Mouse (Mus musculus): ENCODE data around the gene Fam168b. TPM values are rescaled to one million over a fixed set of nuclear protein-coding genes. Genes with fewer than 3 reads are reported as not detected.

Gene Fam168b
- polyA plus RNA-seq, 1 experiment from 2014 or later: 114 TPM

DNA sequence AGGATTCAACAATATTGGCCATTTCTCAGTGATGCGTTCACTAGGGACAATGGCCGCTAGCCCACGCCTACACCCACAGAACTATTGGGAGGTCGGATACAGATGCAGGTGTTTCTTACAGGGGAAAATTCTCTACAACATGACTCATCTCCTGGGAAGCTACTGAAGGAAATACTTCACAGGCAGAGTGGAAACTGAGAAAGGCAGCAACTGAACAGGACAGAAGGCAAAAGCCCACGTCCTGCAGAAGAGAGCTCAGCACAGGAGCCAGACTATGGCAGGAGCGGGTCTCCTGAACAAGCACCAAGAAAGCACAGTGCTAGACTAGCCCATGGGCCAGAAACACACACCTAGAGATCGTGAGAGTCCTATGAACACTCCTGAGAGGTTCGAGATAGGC lies 18.7 kb downstream of the Fam168b start:
- no peak overlapping the region for H3K27ac ChIP-seq (ENCODE audit: low read depth, low read length)
- DNase-seq (ENCODE audit: low spot score, missing footprints): no peak
- no peaks in the 10 kb centered on the region for H3K4me1 ChIP-seq (ENCODE audit: control insufficient read depth, insufficient read depth, low read length)
- H3K4me2 ChIP-seq: no peak overlapping the region
- no peaks in the 10 kb centered on the region for H3K9me3 ChIP-seq (ENCODE audit: control insufficient read depth, low read length)
- no peaks in the 10 kb centered on the region for H3K27me3 ChIP-seq (ENCODE audit: control insufficient read depth, insufficient read depth, low read length)
- H3K36me3 ChIP-seq (ENCODE audit: control insufficient read depth, insufficient read depth, low read length): peaks cover 16% of the 10 kb centered on the region
- H3K9ac ChIP-seq (ENCODE audit: low read length): no peak overlapping the region
- H3K4me3 ChIP-seq (ENCODE audit: low read depth, low read length): no peak overlapping the region
- ATAC-seq (ENCODE audit: low FRiP score): no peak
- 94% methylated on average over 8 of the region's 8 CpGs for WGBS

DNA sequence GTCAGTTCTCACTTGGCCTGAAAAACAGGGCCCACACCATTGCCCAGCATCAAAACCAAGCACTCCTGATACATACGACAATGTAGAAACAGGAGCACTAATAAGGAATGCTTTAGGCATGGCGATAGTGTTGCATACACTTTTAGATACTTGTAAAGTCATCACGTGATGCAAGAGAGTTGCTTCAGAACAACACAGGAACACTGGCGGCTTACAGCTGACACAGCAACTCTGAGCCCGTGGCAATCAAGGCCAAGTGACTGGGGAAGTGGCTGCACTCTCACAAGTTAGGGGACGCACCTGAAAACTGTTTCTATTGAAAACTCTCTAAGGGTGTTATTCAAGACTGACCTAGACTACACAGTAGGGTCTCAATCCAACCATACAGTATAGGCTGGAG lies 19.5 kb downstream of the Fam168b start:
- peaks cover 17% of the 10 kb centered on the region for H3K36me3 ChIP-seq (ENCODE audit: control insufficient read depth, insufficient read depth, low read length)
- H3K4me1 ChIP-seq (ENCODE audit: control insufficient read depth, insufficient read depth, low read length): no peaks in the 10 kb centered on the region
- no peak overlapping the region for H3K4me3 ChIP-seq (ENCODE audit: low read depth, low read length)
- no peak overlapping the region for H3K9ac ChIP-seq (ENCODE audit: low read length)
- no peaks in the 10 kb centered on the region for H3K27me3 ChIP-seq (ENCODE audit: control insufficient read depth, insufficient read depth, low read length)
- H3K4me2 ChIP-seq: no peak overlapping the region
- H3K9me3 ChIP-seq (ENCODE audit: control insufficient read depth, low read length): no peaks in the 10 kb centered on the region
- DNase-seq (ENCODE audit: low spot score, missing footprints): no peak
- WGBS: 92% methylated on average over 6 of the region's 6 CpGs
- ATAC-seq (ENCODE audit: low FRiP score): no peak
- no peak overlapping the region for H3K27ac ChIP-seq (ENCODE audit: low read depth, low read length)

DNA sequence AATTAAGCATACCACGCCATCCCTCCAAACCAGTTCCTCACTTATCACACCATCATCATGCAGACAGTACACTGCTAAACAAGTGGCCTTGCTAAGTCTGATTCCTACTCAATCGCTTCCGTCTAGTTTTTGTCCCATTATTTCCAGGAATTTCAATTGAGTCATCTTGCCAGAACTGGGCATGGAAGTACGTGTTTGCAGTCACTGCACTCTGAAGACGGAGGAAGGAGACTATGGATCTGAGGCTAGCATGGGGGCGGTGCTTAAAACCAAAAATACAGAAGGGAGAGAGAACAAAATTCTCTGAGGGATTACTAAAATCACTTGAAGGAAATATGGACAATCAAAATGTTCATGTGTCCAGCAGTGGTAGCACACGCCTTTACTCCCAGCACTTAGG lies 20.1 kb downstream of the Fam168b start:
- H3K27me3 ChIP-seq (ENCODE audit: control insufficient read depth, insufficient read depth, low read length): no peaks in the 10 kb centered on the region
- no peak overlapping the region for H3K4me2 ChIP-seq
- ATAC-seq (ENCODE audit: low FRiP score) (no peak), DNase-seq (ENCODE audit: low spot score, missing footprints) (no peak)
- no peak overlapping the region for H3K27ac ChIP-seq (ENCODE audit: low read depth, low read length)
- no peak overlapping the region for H3K9ac ChIP-seq (ENCODE audit: low read length)
- H3K4me3 ChIP-seq (ENCODE audit: low read depth, low read length): no peak overlapping the region
- H3K4me1 ChIP-seq (ENCODE audit: control insufficient read depth, insufficient read depth, low read length): no peaks in the 10 kb centered on the region
- H3K36me3 ChIP-seq (ENCODE audit: control insufficient read depth, insufficient read depth, low read length): peaks cover 16% of the 10 kb centered on the region; the same call in 1 of the 2 replicates
- no peaks in the 10 kb centered on the region for H3K9me3 ChIP-seq (ENCODE audit: control insufficient read depth, low read length)
- 95% methylated on average over 7 of the region's 7 CpGs for WGBS

DNA sequence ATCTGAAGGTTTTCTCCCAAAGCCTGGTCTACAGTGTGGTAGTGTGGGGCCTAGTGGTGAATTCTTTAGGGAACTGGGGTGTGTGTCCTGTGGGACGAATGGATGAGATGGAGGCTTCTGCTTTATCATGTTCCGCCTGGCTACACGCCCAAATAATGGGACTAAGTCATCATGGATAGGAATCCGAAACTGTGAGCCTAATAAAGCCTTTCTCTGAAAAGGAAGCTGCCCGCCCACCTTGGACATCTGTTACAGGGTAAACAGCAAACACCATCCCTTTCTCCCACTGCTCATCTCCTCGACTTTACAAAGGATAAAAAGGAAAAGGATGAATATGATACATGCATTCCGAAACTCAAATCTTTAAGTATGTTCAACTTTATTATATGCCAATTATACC lies 20.9 kb downstream of the Fam168b start:
- Histone ChIP-seq H3K27me3 (ENCODE audit: control insufficient read depth, insufficient read depth, low read length) (no peaks in the 10 kb centered on the region), H3K36me3 (ENCODE audit: control insufficient read depth, insufficient read depth, low read length) (peaks cover 22% of the 10 kb centered on the region; the same call in 1 of the 2 replicates), H3K9ac (ENCODE audit: low read length) (no peak overlapping the region), H3K4me1 (ENCODE audit: control insufficient read depth, insufficient read depth, low read length) (no peaks in the 10 kb centered on the region), H3K27ac (ENCODE audit: low read depth, low read length) (no peak overlapping the region), H3K4me3 (ENCODE audit: low read depth, low read length) (no peak overlapping the region), H3K9me3 (ENCODE audit: control insufficient read depth, low read length) (no peaks in the 10 kb centered on the region), H3K4me2 (no peak overlapping the region)
- WGBS: 87% methylated on average over 7 of the region's 7 CpGs
- ATAC-seq (ENCODE audit: low FRiP score): no peak
- DNase-seq (ENCODE audit: low spot score, missing footprints): peak; percentile 71

DNA sequence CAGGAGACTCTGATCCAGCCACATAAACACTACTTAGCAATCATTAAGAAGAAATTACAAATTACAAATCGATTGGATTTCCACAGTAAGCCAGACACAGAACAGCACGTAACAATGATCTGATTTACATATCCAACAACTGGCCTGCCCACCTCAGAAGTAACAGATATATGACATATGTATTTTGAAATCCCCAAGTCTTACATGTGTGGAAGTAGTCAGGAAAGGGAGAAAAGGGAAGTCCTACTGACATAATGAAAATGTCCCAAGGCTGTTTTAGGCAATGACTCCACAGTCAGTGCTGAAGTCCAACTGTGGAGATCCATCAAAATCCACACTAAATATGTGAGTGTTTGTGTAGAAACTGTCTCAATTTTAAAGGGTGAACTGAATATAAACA lies 21.5 kb downstream of the Fam168b start:
- WGBS: 93% methylated on average over 2 of the region's 2 CpGs
- Histone ChIP-seq H3K4me2 (no peak overlapping the region), H3K4me3 (ENCODE audit: low read depth, low read length) (no peak overlapping the region), H3K9me3 (ENCODE audit: control insufficient read depth, low read length) (no peaks in the 10 kb centered on the region), H3K36me3 (ENCODE audit: control insufficient read depth, insufficient read depth, low read length) (peaks cover 22% of the 10 kb centered on the region; the same call in 1 of the 2 replicates), H3K4me1 (ENCODE audit: control insufficient read depth, insufficient read depth, low read length) (no peaks in the 10 kb centered on the region), H3K9ac (ENCODE audit: low read length) (no peak overlapping the region), H3K27ac (ENCODE audit: low read depth, low read length) (no peak overlapping the region), H3K27me3 (ENCODE audit: control insufficient read depth, insufficient read depth, low read length) (no peaks in the 10 kb centered on the region)
- no peak for ATAC-seq (ENCODE audit: low FRiP score)
- DNase-seq (ENCODE audit: low spot score, missing footprints): no peak

DNA sequence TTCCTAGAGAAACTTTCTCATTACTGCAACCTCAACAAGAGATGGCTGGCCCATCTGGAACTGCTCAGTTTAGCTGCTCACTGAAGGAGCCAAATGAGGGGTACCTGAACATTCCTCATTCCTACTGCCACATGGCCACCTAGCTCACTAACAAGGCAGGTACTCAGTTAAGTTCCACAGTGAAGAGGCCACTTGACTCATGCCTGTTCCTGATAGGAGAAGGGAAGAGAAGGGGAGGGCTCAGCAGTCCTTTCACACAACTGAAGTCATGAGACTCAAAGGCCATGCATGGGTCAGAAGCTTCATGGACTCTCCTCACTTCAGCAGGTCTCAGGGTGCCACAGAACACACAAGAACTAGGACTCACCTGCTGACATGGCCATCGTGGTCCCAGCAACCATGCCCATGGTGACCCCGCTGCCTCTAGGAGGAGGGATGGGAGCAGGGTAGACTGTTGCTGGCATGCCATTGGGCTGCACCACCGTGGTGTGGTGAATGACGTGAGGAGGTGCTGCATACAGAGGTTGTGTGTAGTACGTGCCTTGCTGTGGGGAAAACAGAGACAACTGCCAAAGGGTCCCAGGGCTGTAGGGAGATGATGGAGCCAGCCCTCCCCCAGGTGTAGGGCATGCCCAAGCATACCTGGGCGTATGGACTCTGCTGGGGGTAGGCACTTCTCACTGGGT lies 23.5 kb downstream of the Fam168b start:
- H3K9ac ChIP-seq (ENCODE audit: low read length): no peak overlapping the region
- ATAC-seq (ENCODE audit: low FRiP score) (no peak), DNase-seq (ENCODE audit: low spot score, missing footprints) (no peak)
- no peaks in the 10 kb centered on the region for H3K9me3 ChIP-seq (ENCODE audit: control insufficient read depth, low read length)
- H3K4me2 ChIP-seq: no peak overlapping the region
- peaks cover 17% of the 10 kb centered on the region; the same call in 1 of the 2 replicates for H3K36me3 ChIP-seq (ENCODE audit: control insufficient read depth, insufficient read depth, low read length)
- no peaks in the 10 kb centered on the region for H3K4me1 ChIP-seq (ENCODE audit: control insufficient read depth, insufficient read depth, low read length)
- H3K27ac ChIP-seq (ENCODE audit: low read depth, low read length): no peak overlapping the region
- 94% methylated on average over 6 of the region's 6 CpGs for WGBS
- H3K4me3 ChIP-seq (ENCODE audit: low read depth, low read length): no peak overlapping the region
- no peaks in the 10 kb centered on the region for H3K27me3 ChIP-seq (ENCODE audit: control insufficient read depth, insufficient read depth, low read length)

DNA sequence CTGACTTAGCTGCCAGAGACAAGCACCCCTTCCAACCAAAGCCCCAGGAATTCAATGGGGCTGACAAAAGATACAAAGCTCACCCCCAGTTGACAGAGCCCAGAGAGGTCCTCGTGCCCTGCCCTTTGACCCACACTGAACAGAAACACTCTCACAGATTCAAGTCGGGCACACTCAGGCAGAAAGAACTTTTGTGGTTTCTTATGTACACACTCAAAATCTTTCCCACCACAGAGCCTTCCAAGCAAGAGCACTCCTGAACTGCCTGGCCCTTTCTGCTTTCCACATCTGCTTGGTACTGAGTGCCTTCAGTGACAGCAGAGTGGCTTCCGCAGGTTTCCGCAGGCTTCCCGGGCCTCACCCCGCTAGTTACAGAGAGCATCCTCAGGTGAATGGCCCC lies 27.0 kb downstream of the Fam168b start:
- H3K27ac ChIP-seq (ENCODE audit: low read depth, low read length): no peak overlapping the region
- DNase-seq (ENCODE audit: low spot score, missing footprints): no peak
- H3K9ac ChIP-seq (ENCODE audit: low read length): no peak overlapping the region
- peaks cover 29% of the 10 kb centered on the region for H3K36me3 ChIP-seq (ENCODE audit: control insufficient read depth, insufficient read depth, low read length)
- no peak overlapping the region for H3K4me2 ChIP-seq
- WGBS: 79% methylated on average over 6 of the region's 6 CpGs
- no peaks in the 10 kb centered on the region for H3K4me1 ChIP-seq (ENCODE audit: control insufficient read depth, insufficient read depth, low read length)
- H3K9me3 ChIP-seq (ENCODE audit: control insufficient read depth, low read length): no peaks in the 10 kb centered on the region
- no peaks in the 10 kb centered on the region for H3K27me3 ChIP-seq (ENCODE audit: control insufficient read depth, insufficient read depth, low read length)
- no peak overlapping the region for H3K4me3 ChIP-seq (ENCODE audit: low read depth, low read length)
- no peak for ATAC-seq (ENCODE audit: low FRiP score)

DNA sequence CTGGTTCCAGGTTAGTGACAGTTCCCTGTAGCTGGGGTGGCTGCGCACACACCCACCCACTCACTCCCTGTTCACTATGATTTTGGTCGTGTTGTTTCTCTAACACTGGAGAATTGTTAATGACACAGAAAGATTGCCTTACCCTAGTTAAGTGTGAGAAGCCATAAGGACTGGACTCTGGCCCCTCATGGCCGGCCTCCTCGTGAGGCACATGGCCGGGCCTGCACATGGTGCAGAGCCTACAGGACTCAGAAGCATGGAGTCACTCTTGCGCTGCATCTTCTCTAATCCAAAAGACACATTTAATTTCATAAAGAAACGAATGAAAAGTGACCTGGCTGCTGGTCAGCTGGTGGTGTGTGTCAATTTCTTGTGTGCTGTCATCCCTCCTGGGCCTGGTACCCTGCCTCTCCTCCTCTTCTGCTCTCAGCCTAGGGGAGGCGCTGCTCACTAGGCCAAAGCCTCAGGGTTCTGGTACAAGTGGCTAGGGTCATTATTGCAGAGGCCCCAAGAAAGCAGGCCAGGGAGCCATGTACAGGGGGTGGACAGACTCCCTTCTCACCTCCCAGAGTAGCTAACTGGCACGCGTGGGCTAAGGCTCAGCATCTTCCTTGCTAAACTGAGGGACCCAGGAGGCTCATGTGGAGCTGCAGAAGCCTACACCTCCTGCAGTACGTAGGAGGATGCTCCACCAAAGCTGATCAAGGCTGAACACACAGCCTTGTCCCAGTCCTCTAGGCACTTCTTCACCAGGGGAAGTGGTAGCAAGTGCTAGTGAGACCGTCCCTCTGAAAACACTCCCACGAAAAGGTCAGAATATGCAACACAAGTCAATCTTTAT lies 30.2 kb downstream of the Fam168b start:
- no peak for ATAC-seq (ENCODE audit: low FRiP score)
- DNase-seq (ENCODE audit: low spot score, missing footprints): no peak
- Histone ChIP-seq H3K4me1 (ENCODE audit: control insufficient read depth, insufficient read depth, low read length) (no peaks in the 10 kb centered on the region), H3K36me3 (ENCODE audit: control insufficient read depth, insufficient read depth, low read length) (peaks cover 21% of the 10 kb centered on the region), H3K4me3 (ENCODE audit: low read depth, low read length) (no peak overlapping the region), H3K4me2 (no peak overlapping the region), H3K27me3 (ENCODE audit: control insufficient read depth, insufficient read depth, low read length) (no peaks in the 10 kb centered on the region), H3K27ac (ENCODE audit: low read depth, low read length) (no peak overlapping the region), H3K9ac (ENCODE audit: low read length) (no peak overlapping the region), H3K9me3 (ENCODE audit: control insufficient read depth, low read length) (no peaks in the 10 kb centered on the region)
- WGBS: 93% methylated on average over 13 of the region's 13 CpGs

DNA sequence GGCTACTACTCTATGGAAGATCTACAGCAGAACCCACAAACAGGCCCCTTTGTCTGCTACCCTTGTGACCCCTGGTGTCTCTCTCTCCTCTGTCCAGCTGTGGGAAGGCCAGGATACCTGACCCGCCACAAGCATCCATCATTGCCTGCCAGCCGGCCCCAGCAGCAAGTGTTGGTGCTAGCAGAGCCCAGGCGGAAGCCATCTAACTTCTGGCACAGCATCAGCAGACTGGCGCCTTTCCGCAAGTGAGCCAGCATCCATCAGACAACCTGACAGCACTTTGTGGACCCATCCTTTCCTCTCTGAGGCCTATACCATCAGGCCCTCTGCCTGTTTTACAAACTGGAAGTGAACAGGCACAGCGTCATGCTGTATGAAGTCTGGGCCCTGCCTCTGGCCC lies 31.3 kb downstream of the Fam168b start:
- Histone ChIP-seq H3K9me3 (ENCODE audit: control insufficient read depth, low read length) (no peaks in the 10 kb centered on the region), H3K27me3 (ENCODE audit: control insufficient read depth, insufficient read depth, low read length) (no peaks in the 10 kb centered on the region), H3K36me3 (ENCODE audit: control insufficient read depth, insufficient read depth, low read length) (peaks cover 17% of the 10 kb centered on the region), H3K4me3 (ENCODE audit: low read depth, low read length) (no peak overlapping the region), H3K4me2 (no peak overlapping the region), H3K27ac (ENCODE audit: low read depth, low read length) (no peak overlapping the region), H3K4me1 (ENCODE audit: control insufficient read depth, insufficient read depth, low read length) (no peaks in the 10 kb centered on the region), H3K9ac (ENCODE audit: low read length) (no peak overlapping the region)
- WGBS: 91% methylated on average over 6 of the region's 6 CpGs
- no peak for DNase-seq (ENCODE audit: low spot score, missing footprints)
- ATAC-seq (ENCODE audit: low FRiP score): no peak
